Mouse (Mus musculus) gastrocnemius, postnatal 10 days (tissue): ENCODE measurements around the gene Pdlim3. TPM values are rescaled to one million over a fixed set of nuclear protein-coding genes. Genes with fewer than 3 reads are reported as not detected.
"Not testable (repeated sequence)": the region's sequence is repeated elsewhere in the genome, so short reads cannot be mapped to it uniquely, and the experiment has no call there.

Experiments used
- DNase-seq: peaks from one replicate; pipeline ENCODE4 v3.0.0; 2021; ENCODE audit warnings: mixed read lengths
- long read RNA-seq, 2 experiments: library from polyadenylated mRNA; stranded (forward); transcript quantifications; one replicate each; pipeline ENCODE4 v2.0.0; 2021
- total RNA-seq, 2 experiments: library from RNA; stranded (reverse); gene quantifications; 2 replicates each; pipeline ENCODE4 v1.2.3; 2021

The Pdlim3 gene
- total RNA-seq = 100 to 1,000 TPM; 594 to 743 TPM
- long read RNA-seq, experiment 1, transcript Pdlim3-203 (8 exons, 1,479 nt) = major isoform, 558 of 706 reads
- long read RNA-seq, experiment 1, transcript Pdlim3-201 (7 exons, 1,604 nt) = minor isoform, 27 of 706 reads
- long read RNA-seq, experiment 1, partial matches to known transcripts = 23 of 706 reads
- long read RNA-seq, experiment 1, other reads (novel, unspliced or antisense) = 96 of 706 reads
- long read RNA-seq, experiment 2, transcript Pdlim3-203 (8 exons, 1,479 nt) = major isoform, 469 of 571 reads
- long read RNA-seq, experiment 2, transcript Pdlim3-201 (7 exons, 1,604 nt) = minor isoform, 28 of 571 reads
- long read RNA-seq, experiment 2, partial matches to known transcripts = 16 of 571 reads
- long read RNA-seq, experiment 2, other reads (novel, unspliced or antisense) = 54 of 571 reads

GRCm38 (mm10) chr8:45885202-45885685, at the start of gene Pdlim3:
Gene Pdlim3 (plus strand): TSS chr8:45885461.
- peak; percentile 65 for DNase-seq

- DNase-seq = no peak
Observed at GRCm38 (mm10) chr8:45843306-45843705, 42.0 kb upstream of the Pdlim3 start.

GRCm38 (mm10) chr8:45844097-45844885, 41.0 kb upstream of the Pdlim3 start:
- peak; percentile 21 for DNase-seq

GRCm38 (mm10) chr8:45844911-45845481, 40.3 kb upstream of the Pdlim3 start:
- DNase-seq = no peak

- DNase-seq = no peak
Observed at GRCm38 (mm10) chr8:45845906-45846305, 39.4 kb upstream of the Pdlim3 start.

- no peak for DNase-seq
Observed at GRCm38 (mm10) chr8:45855118-45855517, 30.1 kb upstream of the Pdlim3 start.

GRCm38 (mm10) chr8:45857734-45858133, 27.5 kb upstream of the Pdlim3 start:
- DNase-seq = no peak

- no peak for DNase-seq
Observed at GRCm38 (mm10) chr8:45858391-45858790, 26.9 kb upstream of the Pdlim3 start.

- not testable (repeated sequence) for DNase-seq
Observed at GRCm38 (mm10) chr8:45871587-45871986, 13.7 kb upstream of the Pdlim3 start.

- DNase-seq = peak; percentile 66
Observed at GRCm38 (mm10) chr8:45872077-45872476, 13.2 kb upstream of the Pdlim3 start.

GRCm38 (mm10) chr8:45874945-45875626, 10.2 kb upstream of the Pdlim3 start:
- peak; percentile 90 for DNase-seq

- DNase-seq = no peak
Observed at GRCm38 (mm10) chr8:45876397-45876796, 8.9 kb upstream of the Pdlim3 start.

GRCm38 (mm10) chr8:45877680-45878079, 7.6 kb upstream of the Pdlim3 start:
- peak; percentile 26 for DNase-seq

- no peak for DNase-seq
Observed at GRCm38 (mm10) chr8:45880457-45880856, 4.8 kb upstream of the Pdlim3 start.

- no peak for DNase-seq
Observed at GRCm38 (mm10) chr8:45881726-45882125, 3.5 kb upstream of the Pdlim3 start.

- no peak for DNase-seq
Observed at GRCm38 (mm10) chr8:45883793-45884192, 1.5 kb upstream of the Pdlim3 start.

- peak; percentile 13 for DNase-seq
Observed at GRCm38 (mm10) chr8:45884552-45884951, 709 bp upstream of the Pdlim3 start.

- peak; percentile 23 for DNase-seq
Observed at GRCm38 (mm10) chr8:45885775-45886174, 514 bp downstream of the Pdlim3 start.

- DNase-seq = no peak
Observed at GRCm38 (mm10) chr8:45889737-45890136, 4.5 kb downstream of the Pdlim3 start.

- DNase-seq = no peak
Observed at GRCm38 (mm10) chr8:45896590-45896989, 11.3 kb downstream of the Pdlim3 start.

- no peak for DNase-seq
Observed at GRCm38 (mm10) chr8:45899783-45900182, 14.5 kb downstream of the Pdlim3 start.

GRCm38 (mm10) chr8:45901626-45902025, 16.4 kb downstream of the Pdlim3 start:
- DNase-seq = no peak
